Mouse (Mus musculus): ENCODE data around the gene Plxna3. TPM values are rescaled to one million over a fixed set of nuclear protein-coding genes. Genes with fewer than 3 reads are reported as not detected.

The Plxna3 gene
- total RNA-seq, 2 experiments from 2014 or later = 22.2 to 23.0 TPM

GRCm38 (mm10) chrX:74367512-74367911 lies 38.6 kb downstream of the Plxna3 start:
- DNase-seq (ENCODE audit: low spot score in 2 of 2) = no peak

GRCm38 (mm10) chrX:74368209-74368909 lies 39.5 kb downstream of the Plxna3 start:
- peak; percentile 28 to 59 for DNase-seq (ENCODE audit: low spot score in 2 of 2)

- peak; percentile 82 to 84 for DNase-seq (ENCODE audit: low spot score in 2 of 2)
Observed at GRCm38 (mm10) chrX:74372888-74373549, 44.2 kb downstream of the Plxna3 start, which contains the start of the genes Ubl4a and Slc10a3. TSS of gene Ubl4a (minus strand) at chrX:74373218. TSS of gene Slc10a3 (minus strand) at chrX:74373349.

GRCm38 (mm10) chrX:74384451-74384850 lies 55.6 kb downstream of the Plxna3 start:
- DNase-seq (ENCODE audit: low spot score in 2 of 2) = no peak

GRCm38 (mm10) chrX:74388153-74388552 lies 59.3 kb downstream of the Plxna3 start:
- no peak for DNase-seq (ENCODE audit: low spot score in 2 of 2)

- peak; percentile 78 to 83 for DNase-seq (ENCODE audit: low spot score in 2 of 2)
Observed at GRCm38 (mm10) chrX:74392535-74393443, 63.9 kb downstream of the Plxna3 start, which contains the start of the genes Fam3a and Ikbkg. TSS of gene Fam3a (minus strand) at chrX:74393272. TSS of gene Ikbkg (plus strand) at chrX:74393290.

Small RNAs within 50 kb of the gene (microRNA-seq; reads per million reads assigned to microRNA genes)
- gene Mir7092 = 0 to 0.59 reads per million in 2 experiments

Other genes starting within 250 kb of the Plxna3 start
- under 1 TPM; 0.51 to 0.62 TPM for gene Opn1mw, start 201.6 kb upstream of the Plxna3 start, total RNA-seq (2021)
- 10 to 100 TPM; 95.9 to 97.0 TPM for gene Mecp2, start 193.7 kb upstream of the Plxna3 start, total RNA-seq (2021)
- gene Tex28, start 161.2 kb upstream of the Plxna3 start, total RNA-seq (2021) = not detected
- gene Tktl1, start 151.8 kb upstream of the Plxna3 start, total RNA-seq (2021) = not detected
- gene Flna, start 79.2 kb upstream of the Plxna3 start, total RNA-seq (2021) = 10 to 100 TPM; 44.8 to 52.5 TPM
- 10 to 100 TPM; 37.2 to 43.0 TPM for gene Emd, start 74.4 kb upstream of the Plxna3 start, total RNA-seq (2021)
- gene Rpl10, start 58.3 kb upstream of the Plxna3 start, total RNA-seq (2021) = 100 to 1,000 TPM; 185 to 211 TPM
- gene Taz, start 47.2 kb upstream of the Plxna3 start, total RNA-seq (2021) = 10 to 100 TPM; 57.7 to 60.7 TPM
- gene Dnase1l1, start 46.7 kb upstream of the Plxna3 start, total RNA-seq (2021) = 1 to 10 TPM; 2.4 to 2.6 TPM
- gene Atp6ap1, start 32.0 kb upstream of the Plxna3 start, total RNA-seq (2021) = 100 to 1,000 TPM; 327 to 335 TPM
- gene Gdi1, start 24.1 kb upstream of the Plxna3 start, total RNA-seq (2021) = 100 to 1,000 TPM; 615 to 618 TPM
- gene Fam50a, start 16.0 kb upstream of the Plxna3 start, total RNA-seq (2021) = 10 to 100 TPM; 24.6 to 30.3 TPM
- gene Lage3, start 24.6 kb downstream of the Plxna3 start, total RNA-seq (2021) = 10 to 100 TPM; 19.7 to 24.0 TPM
- gene Ubl4a, start 44.2 kb downstream of the Plxna3 start, total RNA-seq (2021) = 10 to 100 TPM; 61.5 to 61.8 TPM
- 1 to 10 TPM; 2.3 to 2.6 TPM for gene Slc10a3, start 44.3 kb downstream of the Plxna3 start, total RNA-seq (2021)
- 10 to 100 TPM; 15.4 to 20.8 TPM for gene Fam3a, start 64.2 kb downstream of the Plxna3 start, total RNA-seq (2021)
- gene Ikbkg, start 64.2 kb downstream of the Plxna3 start, total RNA-seq (2021) = 10 to 100 TPM; 49.7 to 51.5 TPM
- gene G6pdx, start 100.1 kb downstream of the Plxna3 start, total RNA-seq (2021) = 10 to 100 TPM; 26.0 to 29.3 TPM
- not detected for gene Gm6880, start 152.3 kb downstream of the Plxna3 start, total RNA-seq (2021)
- not detected for gene Olfr1326-ps1, start 245.8 kb downstream of the Plxna3 start, total RNA-seq (2021)

All from layer of hippocampus, adult 18-20 months (tissue).